Mouse (Mus musculus): ENCODE measurements at regions not wholly inside any gene's neighbourhood (a gene's known extent, or its start where the extent isn't known, plus 50 kb on each side); places are given as distances from the start of the nearest gene placed in this dataset.

DNA sequence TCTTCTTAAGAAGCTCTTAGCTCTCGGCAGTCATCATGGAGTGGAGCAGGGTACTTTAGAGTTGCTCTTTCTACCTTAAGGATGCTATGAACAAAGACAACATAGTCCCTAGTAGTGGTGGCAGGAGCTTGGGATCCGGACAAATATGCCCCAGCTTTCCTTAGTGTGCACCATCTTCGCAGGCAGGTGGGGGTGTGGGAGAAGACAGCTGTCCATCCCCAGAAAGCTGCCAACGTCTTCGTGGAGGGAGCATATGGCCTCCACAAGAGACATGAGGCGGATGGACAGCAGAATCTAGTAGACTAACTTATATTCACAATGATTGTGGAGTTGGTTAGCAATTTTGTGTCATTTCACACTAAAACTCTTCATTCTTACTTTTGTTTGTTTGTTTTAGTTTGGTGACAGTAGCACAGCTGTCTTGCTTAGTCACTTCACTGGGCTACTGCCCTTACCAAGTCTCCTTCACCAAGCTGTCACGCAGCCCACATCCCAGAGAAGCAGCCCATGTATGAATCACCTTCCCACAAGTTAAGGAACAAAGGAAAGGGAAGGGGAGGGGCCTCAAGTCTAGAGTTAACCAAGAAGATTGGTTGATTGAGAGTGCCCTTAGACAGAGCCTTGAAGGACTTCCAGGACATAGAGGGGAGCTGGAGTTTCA is 432.6 kb upstream of the Tshz3 start:
- no peak overlapping the region for H3K27ac ChIP-seq (replicated peaks; ENCODE audit: low read depth, low read length)
- no peaks in the 10 kb centered on the region for H3K4me1 ChIP-seq (ENCODE audit: control insufficient read depth, insufficient read depth, insufficient read length, low read length)

DNA sequence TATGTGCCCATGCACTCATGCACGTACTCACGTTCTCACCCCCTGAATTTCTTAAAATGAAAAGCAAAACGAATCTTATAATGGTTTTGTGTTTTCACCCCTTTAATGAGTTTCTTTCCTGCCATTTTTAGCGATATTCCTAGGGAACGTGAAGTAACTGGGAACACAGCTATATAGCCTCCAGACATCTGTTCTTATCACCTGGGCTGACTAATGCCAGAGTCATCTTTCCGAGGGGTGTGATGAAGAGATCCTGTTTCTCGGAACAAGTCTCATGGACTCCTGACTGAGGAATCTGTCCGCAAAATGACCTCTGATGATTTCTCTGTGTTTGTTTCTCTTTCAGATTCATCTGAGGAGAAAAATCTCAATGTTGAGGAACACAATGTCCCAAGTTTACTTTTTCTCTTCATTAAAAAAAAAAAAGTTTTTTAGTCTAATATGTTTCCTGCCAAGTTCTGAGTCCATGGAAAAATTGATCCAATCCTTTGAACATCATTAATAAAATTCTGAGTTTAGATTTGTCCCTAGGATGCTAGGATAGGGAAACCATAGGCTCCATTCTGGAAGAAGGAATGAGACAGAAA is 435.7 kb upstream of the Tshz3 start:
- Histone ChIP-seq H3K27ac (replicated peaks; ENCODE audit: low read depth, low read length) (0 out of 2 replicates have a peak overlapping the region, but pooled peaks have one; percentile 52), H3K4me1 (ENCODE audit: control insufficient read depth, insufficient read depth, insufficient read length, low read length) (no peaks in the 10 kb centered on the region), H3K4me3 (ENCODE audit: insufficient read depth, low read depth, low read length) (no peak overlapping the region)

More for the DNA sequence above, 432.6 kb upstream of the Tshz3 start:
- no peak overlapping the region for H3K4me3 ChIP-seq (ENCODE audit: insufficient read depth, low read depth, low read length)

DNA sequence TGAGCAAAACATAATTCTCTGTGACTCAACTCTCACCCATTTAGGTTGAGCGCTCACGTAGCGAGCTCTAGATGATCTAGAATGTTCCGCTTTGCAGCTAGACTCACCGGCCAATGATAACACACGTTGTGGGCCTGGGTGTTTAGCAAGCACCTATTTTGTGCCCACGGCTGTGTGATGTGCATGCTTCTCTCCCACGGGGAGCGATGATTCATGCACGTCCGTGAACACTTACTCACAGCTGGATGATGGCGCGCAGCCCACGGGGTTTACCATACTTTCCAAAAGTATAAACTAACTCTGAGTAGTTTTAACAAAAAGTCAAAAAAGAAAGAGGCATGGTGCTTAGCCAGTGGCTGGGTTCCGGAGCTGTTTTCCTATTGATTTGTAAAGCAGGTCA is 440.8 kb upstream of the Tshz3 start:
- H3K4me3 ChIP-seq (ENCODE audit: insufficient read depth, low read depth, low read length) = no peak overlapping the region
- H3K27ac ChIP-seq (replicated peaks; ENCODE audit: low read depth, low read length) = no peak overlapping the region
- no peaks in the 10 kb centered on the region for H3K4me1 ChIP-seq (ENCODE audit: control insufficient read depth, insufficient read depth, insufficient read length, low read length)

DNA sequence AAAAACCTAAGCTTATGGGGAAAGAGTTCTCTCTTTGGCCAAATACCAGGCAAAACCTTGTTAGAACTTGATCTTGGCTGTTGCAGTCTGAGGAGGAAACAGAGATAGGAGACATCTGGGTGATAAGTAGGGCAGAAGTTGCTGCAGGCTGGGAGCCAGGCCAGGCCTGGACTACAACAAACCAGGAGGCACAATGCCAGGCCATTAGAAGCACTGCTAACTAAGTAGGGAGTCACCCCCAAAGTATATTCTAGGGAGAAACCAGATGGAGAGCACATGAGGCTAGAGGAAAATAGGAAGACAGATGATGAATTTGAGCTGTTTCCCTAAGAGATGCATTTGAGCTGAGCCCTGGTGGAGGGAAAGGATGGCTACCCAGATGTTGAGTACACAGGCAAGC is 444.6 kb upstream of the Zfp507 start:
- Histone ChIP-seq H3K4me1 (ENCODE audit: control insufficient read depth, insufficient read depth, insufficient read length, low read length) (no peaks in the 10 kb centered on the region), H3K27ac (replicated peaks; ENCODE audit: low read depth, low read length) (no peak overlapping the region), H3K4me3 (ENCODE audit: insufficient read depth, low read depth, low read length) (no peak overlapping the region)

DNA sequence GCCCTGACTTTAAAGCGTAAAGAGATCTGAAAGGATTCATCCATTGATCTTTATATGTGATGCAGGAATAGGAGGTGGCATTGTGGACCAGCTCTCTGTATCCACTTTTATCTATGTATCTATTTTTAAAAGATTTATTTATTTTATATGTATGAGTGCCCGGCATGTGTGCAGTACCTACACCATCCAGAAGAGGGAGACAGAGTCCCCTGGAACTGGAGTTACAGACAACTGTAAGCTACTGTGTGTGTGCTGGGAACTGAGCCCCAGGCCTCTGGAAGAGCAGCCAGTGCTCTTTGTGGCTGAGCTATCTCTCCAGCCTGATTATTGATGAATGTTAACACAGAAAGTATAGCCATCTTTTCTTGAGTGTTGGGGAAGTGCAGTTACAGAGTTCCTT is 433.9 kb upstream of the Zfp507 start:
- no peaks in the 10 kb centered on the region for H3K4me1 ChIP-seq (ENCODE audit: control insufficient read depth, insufficient read depth, insufficient read length, low read length)
- no peak overlapping the region for H3K27ac ChIP-seq (replicated peaks; ENCODE audit: low read depth, low read length)
- H3K4me3 ChIP-seq (ENCODE audit: insufficient read depth, low read depth, low read length) = no peak overlapping the region

DNA sequence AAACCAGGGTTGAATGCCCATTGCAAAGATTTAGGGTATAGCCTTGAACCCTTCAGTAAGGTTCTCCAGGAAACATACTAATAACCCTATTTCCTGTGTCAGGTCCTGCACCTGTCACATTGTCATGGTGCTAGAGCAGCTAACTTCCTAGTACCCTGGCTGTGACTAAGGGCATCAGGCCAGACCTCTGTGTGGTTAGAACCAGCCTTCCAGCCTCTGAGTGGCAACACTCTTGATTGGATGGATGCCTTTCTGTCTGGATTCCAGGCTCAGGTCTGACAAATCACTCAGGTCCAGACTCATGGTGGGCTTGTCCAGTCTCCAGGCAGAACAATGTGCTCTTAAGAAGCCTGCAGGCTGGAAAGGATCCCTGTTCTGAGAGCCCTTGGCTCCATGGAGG is 426.2 kb upstream of the Zfp507 start:
- Histone ChIP-seq H3K4me3 (ENCODE audit: insufficient read depth, low read depth, low read length) (no peak overlapping the region), H3K4me1 (ENCODE audit: control insufficient read depth, insufficient read depth, insufficient read length, low read length) (no peaks in the 10 kb centered on the region), H3K27ac (replicated peaks; ENCODE audit: low read depth, low read length) (no peak overlapping the region)

DNA sequence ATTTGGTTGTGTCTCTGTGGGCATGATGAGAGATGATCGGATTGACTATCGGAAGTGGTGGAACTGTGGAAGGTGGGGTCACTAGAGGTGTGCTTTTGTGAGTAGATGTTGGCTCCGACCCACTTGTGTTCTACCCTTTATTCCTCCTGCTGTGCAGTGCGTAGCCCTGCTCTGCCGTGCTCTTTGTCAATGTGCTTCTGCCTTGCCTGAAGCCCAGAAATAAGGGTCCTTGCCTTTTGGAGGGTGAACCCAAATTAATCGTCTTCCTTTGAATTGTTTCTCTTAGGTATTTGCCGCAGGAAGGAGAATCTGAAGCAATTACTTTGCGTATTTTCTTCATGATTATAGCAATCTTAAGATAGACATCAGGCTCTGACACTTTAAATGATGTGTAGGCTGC is 421.6 kb upstream of the Zfp507 start:
- H3K4me3 ChIP-seq (ENCODE audit: insufficient read depth, low read depth, low read length) = no peak overlapping the region
- H3K4me1 ChIP-seq (ENCODE audit: control insufficient read depth, insufficient read depth, insufficient read length, low read length) = no peaks in the 10 kb centered on the region
- H3K27ac ChIP-seq (replicated peaks; ENCODE audit: low read depth, low read length) = no peak overlapping the region

DNA sequence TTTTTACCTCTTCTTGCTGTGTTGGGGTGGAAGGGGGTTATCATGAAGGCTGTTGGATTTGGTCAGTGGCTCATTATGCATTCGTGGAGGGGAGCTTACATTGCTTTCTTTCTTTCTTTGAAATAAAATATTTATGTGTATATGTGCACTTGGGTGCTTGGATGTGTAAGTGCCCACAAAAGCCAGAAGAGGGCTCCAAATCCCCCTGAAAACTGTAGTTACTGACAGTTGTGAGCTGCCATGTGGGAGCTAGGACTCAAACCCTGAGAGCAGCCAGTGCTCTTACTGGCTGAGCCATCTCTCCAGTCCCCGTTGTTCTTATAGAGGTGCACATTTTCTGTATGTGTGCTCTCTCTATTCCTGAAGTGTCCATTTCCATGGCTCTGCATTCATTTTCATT is 415.6 kb upstream of the Zfp507 start:
- no peaks in the 10 kb centered on the region for H3K4me1 ChIP-seq (ENCODE audit: control insufficient read depth, insufficient read depth, insufficient read length, low read length)
- no peak overlapping the region for H3K27ac ChIP-seq (replicated peaks; ENCODE audit: low read depth, low read length)
- H3K4me3 ChIP-seq (ENCODE audit: insufficient read depth, low read depth, low read length) = no peak overlapping the region

DNA sequence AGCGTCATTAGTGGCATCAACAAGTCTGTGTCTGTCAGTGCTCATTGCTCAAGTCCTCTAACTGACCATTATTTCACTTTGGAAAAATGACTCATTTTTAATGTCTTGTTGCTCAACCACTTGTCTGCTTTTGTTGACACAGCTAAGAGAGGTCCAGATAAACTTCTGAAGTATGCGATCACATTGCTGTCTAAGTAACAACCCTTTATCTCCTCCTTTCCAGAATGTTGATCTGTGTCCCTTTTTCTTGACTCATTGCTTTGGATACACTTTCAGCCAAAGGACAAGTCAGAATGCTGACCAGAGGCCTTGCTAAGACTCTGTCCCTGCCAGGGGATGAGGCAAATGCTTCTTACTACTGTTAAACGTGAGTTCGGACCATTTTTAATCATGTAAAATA is 407.2 kb upstream of the Zfp507 start:
- Histone ChIP-seq H3K4me3 (ENCODE audit: insufficient read depth, low read depth, low read length) (no peak overlapping the region), H3K4me1 (ENCODE audit: control insufficient read depth, insufficient read depth, insufficient read length, low read length) (no peaks in the 10 kb centered on the region), H3K27ac (replicated peaks; ENCODE audit: low read depth, low read length) (no peak overlapping the region)

DNA sequence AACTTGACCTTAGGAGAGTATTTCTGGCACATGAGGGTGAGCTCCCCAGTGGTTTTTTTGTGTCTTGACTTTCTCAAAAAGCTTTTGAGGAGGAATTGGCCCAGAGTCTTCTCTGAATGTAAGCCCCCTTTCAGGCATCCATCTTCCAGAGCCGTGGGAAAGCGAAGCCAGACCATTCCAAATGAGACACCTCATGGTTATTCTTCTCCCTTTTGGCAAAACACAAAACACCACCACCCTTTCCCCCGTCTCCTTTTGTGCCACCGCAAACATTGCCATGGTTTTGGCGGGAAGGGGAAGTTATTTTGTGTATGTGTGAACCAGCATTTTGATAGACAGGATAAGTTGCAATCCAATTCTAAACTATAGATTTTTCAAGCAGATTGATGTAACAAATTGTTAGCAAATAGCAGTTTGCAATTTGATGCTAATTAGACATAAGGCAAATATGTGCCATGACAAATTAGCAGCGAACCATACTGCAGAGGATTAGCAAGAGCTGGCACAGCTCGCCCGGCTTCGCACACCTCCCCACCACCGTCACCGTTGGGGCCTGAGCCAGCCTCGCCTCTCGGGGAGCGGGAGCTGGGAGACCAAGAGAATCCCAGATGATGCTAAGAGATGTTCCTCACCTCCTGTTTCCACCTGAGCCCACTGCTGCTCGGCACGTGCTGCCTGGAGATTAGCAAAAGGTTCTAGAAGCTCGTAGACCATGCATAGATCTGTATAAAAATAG is 404.9 kb upstream of the Zfp507 start:
- H3K27ac ChIP-seq (replicated peaks; ENCODE audit: low read depth, low read length) = no peak overlapping the region
- no peaks in the 10 kb centered on the region for H3K4me1 ChIP-seq (ENCODE audit: control insufficient read depth, insufficient read depth, insufficient read length, low read length)
- H3K4me3 ChIP-seq (ENCODE audit: insufficient read depth, low read depth, low read length) = no peak overlapping the region

DNA sequence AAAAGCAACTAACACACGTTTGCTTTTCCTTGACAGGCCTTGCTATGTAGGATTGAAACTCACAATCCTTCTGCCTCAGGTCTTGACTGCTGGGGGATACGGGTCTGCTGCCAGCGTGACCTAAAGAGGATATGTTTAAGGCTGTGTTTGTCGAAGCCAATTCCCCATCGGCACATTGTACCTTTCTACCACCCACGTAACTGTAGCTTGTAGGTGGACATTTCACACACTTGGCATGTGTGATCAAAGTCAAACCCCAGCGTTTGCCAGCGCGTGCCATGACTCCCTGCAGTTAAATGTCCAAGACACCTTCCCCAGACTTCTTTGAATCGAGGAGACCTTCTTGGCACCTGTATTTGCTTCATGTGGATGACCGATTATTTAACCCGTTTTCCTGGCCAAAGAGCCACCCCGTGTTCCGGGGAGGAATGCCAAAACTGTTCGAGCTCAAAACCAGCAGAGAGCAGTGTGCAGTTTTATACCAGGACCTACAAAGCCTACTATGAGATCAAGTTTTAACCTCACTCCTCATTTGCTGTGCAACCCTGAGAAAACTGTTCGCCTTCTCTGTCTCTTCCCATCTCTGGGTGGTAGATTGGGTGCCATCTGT is 395.4 kb upstream of the Zfp507 start:
- H3K4me3 ChIP-seq (ENCODE audit: insufficient read depth, low read depth, low read length) = no peak overlapping the region
- H3K27ac ChIP-seq (replicated peaks; ENCODE audit: low read depth, low read length) = no peak overlapping the region
- H3K4me1 ChIP-seq (ENCODE audit: control insufficient read depth, insufficient read depth, insufficient read length, low read length) = no peaks in the 10 kb centered on the region

DNA sequence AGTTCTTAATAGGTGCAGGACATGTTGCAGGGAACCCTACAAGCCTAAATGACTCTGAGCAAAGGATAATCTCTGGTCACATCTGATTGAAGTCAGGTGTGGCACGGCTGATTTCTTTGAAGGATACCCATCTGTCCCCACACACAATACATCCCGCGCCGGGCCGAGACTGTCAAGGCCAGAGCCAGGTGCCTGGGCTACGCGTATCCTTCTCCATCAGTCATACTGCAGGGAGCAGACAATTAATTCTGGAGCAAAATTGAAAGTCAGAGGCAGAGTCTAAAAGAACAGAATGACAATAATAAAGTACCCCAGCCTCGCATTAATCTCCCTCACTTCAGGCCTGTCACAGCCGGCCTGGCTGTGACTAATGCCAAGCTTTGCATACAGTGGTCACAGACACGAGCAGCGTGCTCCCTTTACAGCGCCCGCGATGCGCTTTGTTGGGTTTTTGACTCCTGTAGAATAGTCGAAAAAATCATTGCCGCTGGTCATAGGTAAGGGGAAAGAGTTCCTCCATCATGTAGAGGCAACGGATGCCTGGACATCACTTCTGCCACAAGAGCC is 393.4 kb upstream of the Zfp507 start:
- Histone ChIP-seq H3K27ac (replicated peaks; ENCODE audit: low read depth, low read length) (no peak overlapping the region), H3K4me1 (ENCODE audit: control insufficient read depth, insufficient read depth, insufficient read length, low read length) (no peaks in the 10 kb centered on the region), H3K4me3 (ENCODE audit: insufficient read depth, low read depth, low read length) (no peak overlapping the region)

DNA sequence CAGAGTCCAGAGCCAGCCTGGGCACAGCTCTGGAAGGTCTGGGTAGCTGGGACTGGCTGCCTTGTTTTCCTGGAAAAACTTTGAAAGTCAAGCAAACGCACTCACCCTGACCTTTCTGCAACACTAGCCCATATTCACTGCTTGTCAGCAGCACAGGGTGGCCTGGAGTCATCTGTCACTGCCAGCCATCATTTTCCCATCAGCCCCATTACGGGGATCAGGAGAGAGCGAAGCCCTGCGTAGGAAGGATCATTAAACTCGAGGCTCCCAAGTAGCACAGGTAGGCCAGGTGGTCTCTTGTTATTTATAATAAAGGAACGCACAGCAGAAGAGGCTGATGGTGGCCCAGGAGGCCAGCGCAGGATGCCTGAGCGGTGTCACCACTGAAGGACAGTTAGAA is 389.8 kb upstream of the Zfp507 start:
- H3K27ac ChIP-seq (replicated peaks; ENCODE audit: low read depth, low read length) = no peak overlapping the region
- H3K4me1 ChIP-seq (ENCODE audit: control insufficient read depth, insufficient read depth, insufficient read length, low read length) = no peaks in the 10 kb centered on the region
- H3K4me3 ChIP-seq (ENCODE audit: insufficient read depth, low read depth, low read length) = no peak overlapping the region

DNA sequence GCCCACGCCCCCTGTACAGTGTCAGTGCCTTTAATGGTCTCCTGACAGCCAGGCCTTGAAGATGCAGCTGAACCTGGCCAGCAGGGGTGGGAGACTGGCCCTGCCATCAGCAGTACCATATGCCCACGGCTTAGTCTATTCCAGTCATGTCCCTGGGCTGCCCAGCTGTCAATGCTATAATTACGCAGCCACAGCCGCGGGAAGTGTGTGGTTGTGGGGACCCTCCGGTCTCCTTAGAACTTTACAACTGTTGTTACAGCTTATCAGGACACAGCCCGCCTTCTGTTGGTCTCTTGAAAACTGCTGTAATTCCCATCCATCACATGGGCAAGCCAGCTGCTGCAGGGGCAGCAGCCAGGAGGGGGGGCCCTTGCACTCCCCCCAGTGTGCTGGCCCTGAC is 375.1 kb upstream of the Zfp507 start:
- Histone ChIP-seq H3K4me1 (ENCODE audit: control insufficient read depth, insufficient read depth, insufficient read length, low read length) (no peaks in the 10 kb centered on the region), H3K27ac (replicated peaks; ENCODE audit: low read depth, low read length) (no peak overlapping the region), H3K4me3 (ENCODE audit: insufficient read depth, low read depth, low read length) (no peak overlapping the region)

DNA sequence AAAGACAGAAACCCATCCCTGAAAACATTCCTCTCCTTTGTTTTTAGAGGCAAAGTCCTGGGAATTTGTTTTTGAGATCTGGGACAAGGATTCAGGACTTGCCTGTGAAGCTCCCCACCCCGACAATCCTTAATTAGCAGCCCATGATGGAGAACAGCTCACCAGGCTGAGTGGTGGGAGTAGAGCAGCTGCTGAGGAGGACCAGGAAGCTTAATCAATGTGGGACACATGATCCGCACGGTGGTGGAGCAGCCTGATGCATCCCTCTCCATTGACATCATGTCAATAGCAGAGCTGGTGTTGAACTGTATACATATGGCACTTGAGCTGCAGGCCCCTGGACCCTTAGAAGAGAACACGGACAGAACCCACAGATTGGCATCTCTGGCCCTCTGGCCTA is 372.5 kb upstream of the Zfp507 start:
- Histone ChIP-seq H3K27ac (replicated peaks; ENCODE audit: low read depth, low read length) (no peak overlapping the region), H3K4me3 (ENCODE audit: insufficient read depth, low read depth, low read length) (no peak overlapping the region), H3K4me1 (ENCODE audit: control insufficient read depth, insufficient read depth, insufficient read length, low read length) (no peaks in the 10 kb centered on the region)

Data from brown adipose tissue, adult 24 weeks (tissue).